Mouse (Mus musculus) cortical plate, adult 2 months (tissue): ENCODE measurements around the gene Igfals.

ENCODE experiments used
- CTCF ChIP-seq: fragments of 200-500 bp; IDR thresholded peaks from 2 replicates; pipeline ENCODE4 v1.5.1; 2011; ENCODE audit warnings: mild to moderate bottlenecking, control low read depth, low read length; ENCODE audit not compliant: insufficient read depth; ENCODE audit errors: extremely low read depth
- POLR2A ChIP-seq: fragments of 200-500 bp; IDR thresholded peaks from 2 replicates; pipeline ENCODE4 v1.6.1; 2011; ENCODE audit warnings: mild to moderate bottlenecking, low read length, control low read depth; ENCODE audit not compliant: insufficient read depth; ENCODE audit errors: extremely low read depth

- TF ChIP-seq CTCF: no peak
- TF ChIP-seq POLR2A: no peak
Measured at GRCm38 (mm10) chr17:24896993-24897269, 31.1 kb downstream of the Igfals start.
